Mouse (Mus musculus) liver, embryonic 14.5 days (tissue): ENCODE measurements around the gene Rsph14.

Source experiments
- CTCF ChIP-seq: IDR thresholded peaks from 2 replicates; pipeline ENCODE4 v1.5.1; 2016; ENCODE audit warnings: antibody characterized with exemption, low read depth, control low read depth
- EP300 ChIP-seq: IDR thresholded peaks from 2 replicates; pipeline ENCODE4 v1.6.1; 2016; ENCODE audit warnings: antibody characterized with exemption, low read depth

- no peak for TF ChIP-seq CTCF
- TF ChIP-seq EP300, result no peak
Observed at GRCm38 (mm10) chr10:74976429-74976828, 56.0 kb downstream of the Rsph14 start.
